Mouse (Mus musculus): ENCODE data around the gene Tmem217. TPM values are rescaled to one million over a fixed set of nuclear protein-coding genes. Genes with fewer than 3 reads are reported as not detected.
"Not testable (repeated sequence)": the region's sequence is repeated elsewhere in the genome, so short reads cannot be mapped to it uniquely, and the experiment has no call there.

Gene Tmem217
- total RNA-seq, 2 experiments from 2014 or later, result not detected

DNA sequence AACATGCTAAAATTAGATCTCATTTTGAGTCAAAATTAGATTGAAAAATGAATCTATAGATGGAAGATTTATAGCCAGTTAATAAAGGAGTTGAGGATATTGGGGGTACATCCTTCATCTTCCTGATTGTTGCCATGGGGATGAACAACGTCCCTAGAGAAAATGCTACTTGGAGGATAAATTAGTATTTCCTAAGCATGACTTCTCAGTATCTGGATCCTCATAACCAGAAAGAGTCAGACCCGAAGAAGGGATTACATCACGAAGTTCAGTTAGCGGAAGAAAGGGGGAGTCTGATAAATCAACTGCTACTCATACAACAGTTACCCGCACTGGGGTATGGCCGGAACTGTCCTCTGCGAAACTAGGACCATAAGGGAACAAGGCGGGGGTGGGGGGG lies 3.2 kb downstream of the Tmem217 start:
- DNase-seq, result no peak

DNA sequence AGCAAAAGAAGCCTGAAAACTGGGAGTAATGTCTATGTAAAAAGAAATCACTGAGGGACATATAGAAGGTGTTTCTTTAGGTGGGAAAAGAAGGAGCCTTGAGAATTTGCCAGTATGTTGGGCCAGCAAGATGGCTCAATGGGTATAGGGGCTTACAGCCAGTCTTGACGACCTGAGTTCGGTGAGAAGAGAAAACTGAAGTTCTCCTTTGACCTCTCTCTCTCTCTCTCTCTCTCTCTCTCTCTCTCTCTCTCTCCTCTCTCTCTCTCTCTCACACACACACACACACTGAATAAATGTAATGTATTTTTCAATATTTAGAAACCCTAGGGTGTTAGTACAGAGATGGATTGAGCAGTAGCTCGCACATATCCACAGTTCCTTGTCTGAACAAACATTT lies 3.7 kb downstream of the Tmem217 start:
- DNase-seq, result no peak

DNA sequence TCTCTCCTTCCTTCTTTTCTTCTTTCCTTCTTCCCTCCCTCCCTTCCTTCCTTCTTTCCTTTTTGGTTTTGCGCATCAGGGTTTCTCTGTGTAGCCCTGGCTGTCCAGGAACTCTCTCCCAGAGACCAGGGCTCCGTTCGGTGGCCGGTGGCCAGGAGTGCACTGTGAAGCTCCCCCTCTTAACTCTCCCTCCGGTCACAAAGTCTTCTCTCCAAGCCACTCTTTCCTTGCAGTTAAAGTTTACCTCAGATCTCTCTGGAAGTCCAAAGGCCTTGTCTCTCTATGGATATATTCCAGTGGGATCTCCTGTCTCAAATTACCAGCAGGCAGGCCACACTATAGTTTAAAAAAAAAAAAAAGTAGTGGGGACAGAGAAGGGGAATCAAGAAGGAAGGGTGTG lies 6.9 kb downstream of the Tmem217 start:
- DNase-seq, result no peak

DNA sequence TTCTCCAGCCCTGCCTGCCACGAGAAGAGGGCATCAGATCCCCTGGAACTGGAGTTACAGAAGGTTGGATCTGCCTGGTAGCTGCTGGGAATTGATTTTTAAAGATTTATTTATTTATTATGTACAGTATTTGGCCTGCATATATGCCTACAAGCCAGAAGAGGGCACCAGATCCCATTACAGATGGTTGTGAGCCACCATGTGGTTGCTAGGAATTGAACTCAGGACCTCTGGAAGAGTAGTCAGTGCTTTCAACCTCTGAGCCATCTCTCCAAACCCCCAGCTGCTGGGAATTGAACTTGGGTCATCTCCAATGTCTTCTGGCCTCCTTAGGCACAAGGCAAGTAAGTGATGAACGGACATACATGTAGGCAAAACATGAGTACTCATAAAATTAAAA lies 8.1 kb downstream of the Tmem217 start:
- DNase-seq, result no peak

DNA sequence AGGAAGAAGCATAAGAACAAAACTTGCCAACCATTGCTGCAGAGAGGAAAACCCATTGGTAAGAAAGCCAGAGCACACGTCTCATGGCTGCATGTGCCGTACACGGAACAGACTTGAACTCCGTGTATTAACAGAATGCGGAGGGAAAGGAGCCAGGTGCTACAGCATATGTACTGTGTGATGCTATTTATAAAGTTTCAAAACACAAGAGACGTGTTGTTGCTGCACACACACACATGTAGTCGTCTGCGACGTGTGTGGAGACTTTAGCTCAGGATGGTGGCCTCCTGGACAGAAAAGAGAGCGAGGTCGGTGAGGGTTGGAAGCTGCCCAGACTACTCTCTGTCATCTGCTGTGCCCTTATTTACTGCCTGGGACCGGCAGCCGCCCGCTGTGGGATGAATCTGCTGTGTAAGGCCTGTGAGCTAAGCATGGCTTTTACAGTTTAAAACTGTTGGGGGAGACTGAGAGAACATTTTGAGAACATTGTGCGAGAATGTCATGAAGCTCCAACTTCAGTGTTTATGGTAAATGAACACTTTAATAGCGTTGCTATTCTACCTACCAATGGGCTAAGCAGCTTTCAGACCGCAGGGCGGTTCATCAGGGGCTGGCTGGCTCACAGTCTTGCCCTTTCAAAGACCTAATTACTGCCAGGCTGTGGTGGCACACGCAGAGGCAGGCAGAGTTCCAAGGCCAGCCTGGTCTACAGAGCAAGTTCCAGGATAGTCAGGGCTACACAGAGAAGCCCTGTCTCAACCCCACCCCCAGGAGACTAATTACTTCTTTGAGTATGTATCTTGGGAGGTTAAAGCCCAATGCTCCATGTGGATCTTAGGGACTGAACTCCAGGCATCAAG lies 9.1 kb downstream of the Tmem217 start:
- DNase-seq, result no peak

DNA sequence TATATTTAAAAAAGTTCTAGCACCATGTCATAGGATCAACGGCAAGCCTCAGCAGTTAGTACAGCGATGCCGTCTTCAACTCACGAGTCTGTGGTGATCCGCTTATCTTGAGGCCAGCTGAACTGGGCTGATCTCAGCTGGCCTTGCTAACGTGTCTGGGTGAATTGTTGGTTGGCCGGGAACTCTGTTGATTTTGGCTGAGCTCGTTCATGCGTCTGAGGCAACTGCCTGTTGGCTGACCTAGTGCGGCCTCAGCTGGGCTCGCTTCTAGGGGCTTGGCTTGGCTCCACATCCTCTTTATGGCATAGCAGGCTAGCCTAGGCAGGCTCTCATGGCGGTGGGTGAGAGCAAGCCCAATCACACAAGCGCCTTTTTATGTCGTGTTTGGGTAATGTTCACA lies 10.8 kb downstream of the Tmem217 start:
- DNase-seq, result peak; percentile 83

DNA sequence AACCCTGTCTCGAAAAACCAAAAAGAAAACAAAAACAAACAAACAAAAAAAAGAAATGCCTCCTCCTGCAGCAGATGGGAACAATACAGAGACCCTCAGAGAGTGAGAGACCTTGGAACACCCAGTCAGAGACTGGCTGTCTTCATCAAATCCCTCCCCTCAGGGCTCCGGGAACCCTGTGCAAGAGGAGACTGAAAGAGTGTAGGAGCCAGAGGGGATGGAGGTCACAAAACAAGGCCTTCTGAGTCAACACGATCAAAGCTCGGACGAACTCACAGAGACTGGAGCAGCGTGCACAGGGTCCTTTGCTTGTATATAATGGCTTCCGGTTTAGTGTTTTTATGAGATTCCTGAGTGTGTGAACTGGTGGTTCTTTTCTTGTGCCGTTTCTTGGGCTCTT lies 11.8 kb downstream of the Tmem217 start:
- no peak for DNase-seq

DNA sequence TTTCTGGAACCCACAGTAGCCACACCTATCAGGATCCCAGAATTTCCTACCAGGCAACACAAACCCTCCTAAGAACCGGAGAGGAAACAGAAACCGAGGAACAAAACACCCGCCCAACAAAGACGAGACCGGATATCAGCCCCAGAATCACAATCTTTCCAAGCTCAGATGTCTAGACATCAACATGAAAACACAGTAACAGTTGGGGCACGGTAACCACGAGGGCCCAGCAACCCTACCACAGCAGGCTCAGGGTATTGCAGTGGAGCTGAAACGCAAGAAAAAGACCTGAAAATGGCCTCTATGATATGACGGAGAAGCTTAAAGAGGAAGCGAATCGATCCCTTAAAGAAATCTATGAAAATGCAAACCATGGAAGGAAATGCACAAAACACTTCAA lies 18.3 kb downstream of the Tmem217 start:
- DNase-seq, result no peak

DNA sequence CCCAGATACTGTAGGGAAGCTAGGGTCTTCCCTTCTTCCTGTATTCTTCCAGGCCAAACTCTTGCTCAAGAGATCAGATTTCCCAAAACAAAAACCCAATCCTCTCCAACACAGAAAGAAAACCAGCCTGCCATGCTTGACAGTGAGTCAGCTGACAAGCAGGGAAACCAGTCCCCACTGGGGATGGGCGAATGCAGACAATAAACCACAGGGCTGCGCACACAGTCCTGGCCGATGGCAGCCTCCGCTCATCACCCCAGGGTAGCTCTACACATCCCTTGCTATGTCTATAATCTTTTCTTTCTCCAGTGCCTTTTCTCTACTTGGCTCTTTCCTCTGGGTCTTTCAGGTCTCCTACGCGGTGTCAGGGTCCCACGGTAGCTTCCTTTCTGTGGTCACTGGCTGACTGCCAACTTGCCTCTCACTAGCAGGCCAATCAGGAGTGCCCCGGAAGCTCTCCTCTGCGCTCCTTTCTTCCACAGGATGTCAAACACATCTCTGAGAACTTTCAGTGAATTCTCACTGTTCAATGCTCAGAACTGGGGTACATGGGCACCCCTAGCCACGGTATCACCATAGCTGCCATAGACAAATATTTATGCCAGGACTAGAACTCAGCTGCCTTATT lies 20.3 kb downstream of the Tmem217 start:
- no peak for DNase-seq

DNA sequence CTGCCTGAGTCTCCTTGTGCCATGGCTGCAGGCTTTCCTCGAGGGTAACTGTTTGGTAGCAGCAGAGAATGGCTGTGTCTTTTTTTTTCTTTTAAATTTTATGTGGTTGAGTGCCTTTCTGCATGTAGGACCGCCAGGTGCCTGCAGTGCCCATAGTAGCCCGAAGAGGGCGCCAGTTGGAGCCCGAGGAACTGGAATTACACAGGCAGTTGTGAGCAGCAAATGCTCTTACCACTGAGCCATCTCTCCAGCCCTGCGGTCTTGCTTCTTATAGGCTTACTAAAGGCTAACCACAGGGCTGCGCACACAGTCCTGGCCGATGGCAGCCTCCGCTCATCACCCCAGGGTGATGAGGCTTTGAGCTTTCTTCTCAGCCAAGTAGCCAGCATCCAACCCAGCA lies 20.9 kb downstream of the Tmem217 start:
- DNase-seq, result no peak

DNA sequence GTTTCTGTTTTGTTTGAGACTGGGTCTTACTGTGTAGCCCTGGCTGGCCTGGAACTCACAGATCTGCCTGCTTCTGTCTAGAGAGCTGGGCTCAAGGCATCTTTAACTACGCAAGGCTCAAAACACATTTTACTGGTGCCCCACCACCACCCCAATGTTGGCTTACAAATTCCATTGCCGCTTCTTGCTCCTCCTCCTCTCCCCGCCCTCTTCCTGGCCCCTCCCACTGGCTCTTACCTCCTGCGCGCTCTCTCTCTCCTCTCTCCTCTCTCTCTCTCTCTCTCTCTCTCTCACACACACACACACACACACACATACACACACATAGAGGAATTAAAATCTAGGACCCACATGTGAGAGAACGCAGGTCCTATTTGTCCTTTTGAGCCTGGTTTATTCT lies 21.7 kb downstream of the Tmem217 start:
- DNase-seq, result no peak

DNA sequence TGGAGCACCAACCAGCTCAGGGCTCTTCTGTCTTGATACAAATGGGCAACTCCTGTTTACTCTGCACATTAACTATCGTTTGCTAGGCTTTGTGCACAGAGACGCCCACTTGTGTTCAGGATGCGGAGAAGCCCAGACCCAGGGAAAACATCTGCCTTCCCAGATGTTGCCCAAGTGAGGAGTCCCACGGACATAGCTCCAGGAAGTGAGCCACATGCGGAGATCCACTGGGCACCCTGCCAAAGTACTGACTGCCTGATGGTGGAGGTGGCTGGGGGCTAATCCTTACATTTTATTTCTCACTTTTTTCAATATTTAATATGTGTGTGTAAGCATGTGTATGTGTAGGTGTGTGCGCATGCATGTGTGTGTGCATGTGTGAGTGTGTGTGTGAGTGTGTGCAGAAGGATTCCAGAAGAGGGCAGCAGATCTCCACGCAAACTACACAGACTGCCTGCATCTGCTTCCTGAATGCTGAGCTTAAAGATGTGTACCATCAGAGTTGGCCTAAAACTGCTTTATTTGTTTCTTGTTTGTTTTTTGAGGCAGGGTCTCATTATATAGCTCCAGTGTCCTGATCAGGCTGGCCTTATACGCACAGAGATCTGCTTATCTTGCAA lies 23.5 kb downstream of the Tmem217 start:
- DNase-seq, result no peak

DNA sequence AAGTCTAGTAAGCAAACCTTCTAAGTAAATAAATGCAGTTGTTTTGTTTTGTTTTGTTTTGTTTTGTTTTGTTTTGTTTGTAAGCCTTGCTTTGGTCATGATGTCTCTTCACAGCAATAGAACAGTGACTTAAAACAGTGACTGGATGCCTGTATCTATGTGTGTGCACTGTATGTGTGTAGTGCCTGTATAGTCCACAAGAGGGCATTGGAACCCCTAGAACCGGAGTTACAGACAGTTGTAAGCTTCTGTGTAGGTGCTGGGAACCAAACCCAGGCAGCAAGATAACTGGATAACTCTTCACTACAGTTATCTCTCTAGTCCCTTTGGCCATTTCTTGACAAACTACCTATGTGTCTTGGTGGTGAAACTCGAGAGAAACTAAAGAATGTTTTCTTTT lies 26.6 kb downstream of the Tmem217 start:
- no peak for DNase-seq

DNA sequence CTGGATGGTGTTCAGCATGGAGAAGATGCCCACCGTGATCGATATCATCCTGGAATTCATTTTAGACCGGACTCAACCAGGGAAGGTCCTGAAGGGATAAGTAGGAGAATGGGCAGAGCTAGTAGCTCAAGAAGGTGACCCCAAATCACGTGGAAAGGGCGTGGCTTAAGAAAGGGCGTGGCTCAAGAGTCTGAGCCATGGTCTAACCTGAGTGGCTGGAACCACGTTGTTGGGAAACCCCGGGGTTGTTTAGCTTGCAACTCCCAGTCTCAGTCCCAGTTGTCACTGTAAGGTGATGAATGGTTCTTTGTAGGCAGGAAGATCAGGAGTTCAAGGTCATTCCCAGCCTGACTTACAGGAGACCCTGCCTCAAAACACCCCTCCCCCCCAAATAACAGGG lies 32.5 kb downstream of the Tmem217 start:
- no peak for DNase-seq

DNA sequence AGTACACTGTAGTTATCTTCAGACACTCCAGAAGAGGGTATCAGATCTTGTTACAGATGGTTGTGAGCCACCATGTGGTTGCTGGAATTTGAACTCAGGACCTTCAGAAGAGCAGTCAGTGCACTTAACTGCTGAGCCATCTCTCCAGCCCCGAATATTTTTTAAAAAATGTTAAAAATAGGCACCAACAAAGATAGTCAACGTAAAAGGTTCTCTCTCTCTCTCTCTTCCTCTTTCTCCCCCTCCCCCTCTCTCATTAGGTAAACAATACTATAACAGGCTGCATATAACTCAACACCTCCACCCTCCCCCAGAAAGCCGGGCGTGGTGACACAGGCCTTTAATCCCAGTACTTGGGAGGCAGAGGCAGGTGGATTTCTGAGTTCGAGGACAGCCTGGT lies 33.5 kb downstream of the Tmem217 start:
- DNase-seq, result not testable (repeated sequence)

DNA sequence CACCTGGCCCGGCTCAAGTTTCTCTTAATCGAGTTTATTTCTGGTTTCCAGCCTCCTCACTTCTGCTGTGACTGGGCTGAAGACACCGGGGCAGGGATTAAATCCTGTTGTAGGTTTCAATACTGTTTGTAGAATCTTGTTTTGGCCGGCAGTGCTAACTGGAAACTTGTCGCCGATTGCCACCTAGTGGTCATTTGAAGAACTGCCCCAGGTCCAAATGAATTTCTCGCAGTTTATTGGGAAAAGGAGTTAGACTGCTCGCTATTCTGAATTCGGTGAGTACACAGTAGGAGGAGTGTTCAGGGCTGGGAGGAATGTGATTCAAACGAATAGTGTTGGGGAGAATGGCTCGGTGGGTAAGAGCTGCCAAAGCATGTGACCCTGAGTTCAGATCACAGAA lies 37.8 kb downstream of the Tmem217 start:
- peak; percentile 53 for DNase-seq

DNA sequence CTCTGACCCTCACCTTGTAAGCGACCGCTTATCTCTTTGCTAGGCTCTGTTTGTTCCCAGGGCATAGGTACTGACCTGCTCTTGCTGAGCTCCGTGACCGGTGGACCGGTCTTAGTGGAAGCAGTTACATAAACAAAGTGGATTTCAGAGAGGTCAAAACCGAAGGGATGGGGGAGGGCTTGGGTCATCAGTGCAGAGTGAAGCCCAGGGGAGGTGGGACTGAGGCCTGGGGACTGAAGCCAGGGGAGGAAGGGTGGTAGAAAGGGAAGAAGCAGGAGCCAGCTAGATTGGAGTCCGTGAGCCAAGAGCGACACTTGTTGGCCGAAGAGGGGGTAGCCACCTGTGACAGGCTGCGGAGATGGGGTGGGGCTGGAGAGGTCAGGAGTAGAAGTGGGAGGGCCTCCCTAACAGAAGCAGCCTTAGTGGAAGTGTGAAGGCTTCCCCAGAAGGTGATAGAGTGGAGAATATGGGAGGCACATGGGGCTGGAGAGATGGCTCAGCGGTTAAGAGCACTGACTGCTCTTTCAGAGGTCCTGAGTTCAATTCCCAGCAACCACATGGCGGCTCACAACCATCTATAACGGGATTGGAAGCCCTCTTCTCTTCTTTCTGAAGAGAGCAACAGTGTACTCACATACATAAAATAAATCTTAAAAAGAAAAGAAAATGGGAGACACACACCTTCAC lies 39.0 kb downstream of the Tmem217 start:
- DNase-seq, result peak; percentile 28

DNA sequence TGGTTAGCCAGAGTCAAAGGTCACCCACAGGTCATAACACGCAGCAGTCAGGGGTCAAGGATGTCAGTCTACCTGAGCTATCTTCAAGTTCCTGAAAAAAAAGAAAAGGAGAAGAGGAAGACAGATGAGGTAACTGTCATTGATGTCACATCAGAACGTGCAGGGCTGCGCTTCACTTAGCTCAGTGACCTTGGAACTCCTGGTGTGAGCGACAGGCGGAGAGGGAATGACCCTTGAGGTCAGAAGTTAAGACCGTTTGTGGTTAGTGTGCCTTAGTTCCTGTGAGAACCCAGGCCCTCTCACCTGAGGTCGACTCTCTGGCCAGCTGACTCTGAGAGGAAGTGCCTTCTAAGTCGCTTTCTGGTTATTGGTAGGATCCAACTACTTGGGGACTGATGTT lies 41.5 kb downstream of the Tmem217 start:
- no peak for DNase-seq

DNA sequence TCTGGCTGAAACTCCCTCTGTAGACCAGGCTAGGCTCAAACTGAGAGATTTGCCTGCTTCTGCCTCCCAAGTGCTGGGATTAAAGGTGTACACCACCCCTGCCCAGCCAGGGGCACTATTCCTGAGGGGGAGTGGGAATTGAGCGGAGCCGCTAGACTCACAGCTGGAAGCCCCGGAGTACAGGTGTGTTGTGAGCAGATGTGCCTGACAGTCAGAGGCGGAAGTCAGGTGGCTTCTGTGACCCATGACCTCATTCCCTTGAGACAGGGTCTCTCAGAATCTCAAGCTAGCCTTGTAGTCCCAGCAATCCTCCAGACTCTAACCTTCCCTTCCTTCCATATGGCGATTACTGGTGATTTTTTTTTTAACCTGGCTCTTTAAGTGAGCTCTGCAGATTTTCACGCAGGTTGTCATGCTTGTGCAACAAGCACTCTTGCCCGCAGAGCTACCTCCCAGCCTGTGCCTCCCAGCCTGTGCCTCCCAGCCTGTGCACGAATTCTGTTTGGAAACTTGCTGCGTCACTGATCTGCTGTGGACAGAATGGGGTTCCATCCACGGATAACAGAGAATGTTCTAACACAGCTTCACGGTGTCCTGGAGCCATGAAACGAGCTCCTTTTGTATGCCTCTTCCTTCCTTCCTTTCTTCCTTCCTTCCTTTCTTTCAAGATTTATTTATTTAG lies 43.1 kb downstream of the Tmem217 start:
- no peak for DNase-seq

DNA sequence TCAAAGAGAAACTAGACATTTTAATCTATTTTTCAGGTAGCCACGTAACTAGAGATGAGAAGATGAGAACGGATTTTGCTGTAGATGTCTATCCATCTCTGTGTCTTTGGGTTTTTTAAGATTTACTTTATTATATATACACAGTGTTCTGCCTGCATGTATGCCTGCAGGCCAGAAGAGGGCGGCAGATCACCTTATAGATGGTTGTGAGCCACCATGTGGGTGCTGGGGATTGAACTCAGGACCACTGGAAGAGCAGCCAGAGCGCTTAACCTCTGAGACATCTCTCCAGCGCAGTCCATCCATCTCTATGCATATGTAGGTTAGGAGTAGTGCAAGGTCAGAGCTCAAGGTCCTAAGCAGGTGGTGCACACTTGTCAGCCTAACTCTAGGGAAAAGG lies 48.5 kb downstream of the Tmem217 start:
- DNase-seq, result no peak

DNA sequence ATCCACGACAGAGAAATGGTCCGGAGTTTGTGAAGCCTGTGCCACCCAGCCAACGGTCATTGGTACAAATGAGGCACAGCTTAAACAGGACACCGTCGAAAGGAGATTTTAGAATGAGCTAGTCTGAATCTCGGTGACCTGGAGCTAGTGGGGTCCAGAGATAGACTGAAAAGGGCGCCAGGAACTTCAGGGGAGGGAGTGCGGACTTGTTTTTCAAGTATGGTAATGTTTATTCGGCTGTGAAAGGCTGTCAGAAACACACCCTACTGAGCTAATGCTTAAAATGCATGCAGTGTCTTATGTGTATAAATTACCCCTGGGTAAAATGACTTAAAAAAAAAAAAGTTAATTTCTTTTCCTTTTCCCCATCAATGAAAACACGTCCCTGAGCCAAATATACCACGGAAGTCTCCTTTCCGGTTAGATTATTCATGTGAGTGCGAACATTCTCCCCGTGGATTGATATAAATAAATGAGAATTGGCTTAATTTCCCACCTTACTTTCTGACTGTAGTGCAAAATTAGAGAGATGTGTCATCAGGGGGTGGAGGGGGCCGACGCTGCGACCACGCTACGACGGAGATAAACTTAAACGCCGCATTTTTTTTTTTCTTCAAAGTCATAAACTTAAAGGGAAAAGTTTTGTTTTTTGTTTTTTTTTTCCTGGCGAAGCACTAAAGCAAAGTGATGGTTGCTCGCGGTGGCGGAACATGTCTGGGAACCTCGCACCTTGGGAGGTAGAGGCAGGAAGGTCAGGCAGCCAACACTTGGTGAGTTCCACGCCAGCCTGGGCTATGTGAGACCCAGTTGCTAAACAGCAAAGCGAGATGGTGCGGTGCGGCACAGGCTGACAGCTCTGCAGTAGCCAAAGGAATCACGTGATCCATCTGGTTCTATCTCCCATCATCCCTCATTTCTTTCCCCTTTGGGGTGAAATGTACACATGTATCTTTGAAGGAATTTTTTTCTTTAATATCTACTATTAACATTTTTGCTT lies 49.2 kb downstream of the Tmem217 start:
- DNase-seq, result no peak

Data from gastrocnemius, postnatal 25 days (tissue).